Mouse (Mus musculus): ENCODE measurements around the gene Slc25a44.

DNA sequence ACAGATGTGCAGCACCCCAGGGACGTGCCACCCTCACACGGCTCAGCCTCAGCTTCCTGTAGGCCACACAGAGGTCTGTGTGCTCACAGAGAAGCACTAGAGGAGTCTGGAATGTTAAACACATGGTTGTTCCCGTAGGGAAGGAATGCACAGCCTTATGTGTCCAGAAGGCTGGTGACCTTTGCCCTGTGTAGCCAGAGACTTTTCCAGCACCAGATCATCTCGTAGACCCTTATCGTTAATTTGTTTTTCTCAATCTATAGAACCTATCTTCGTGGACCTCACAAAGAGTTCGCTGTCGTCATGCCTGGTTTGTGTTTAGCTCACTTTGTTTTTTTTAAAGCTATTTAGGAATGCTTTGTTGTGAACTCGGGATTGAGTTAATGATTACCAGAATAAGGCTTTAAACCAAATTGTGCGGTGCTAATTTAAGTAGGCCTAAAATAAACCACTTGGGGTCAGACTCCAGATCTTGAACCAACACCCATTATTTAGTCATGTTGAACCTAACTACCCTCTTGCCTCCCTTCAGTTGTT is 46.1 kb upstream of the Slc25a44 start:
- TF ChIP-seq CTCF (conservative IDR thresholded peaks at IDR 0.05; ENCODE audit: low read length) (no peak), NANOG (IDR thresholded peaks at IDR 0.05; ENCODE audit: borderline replicate concordance, low read length) (no peak)

All from E14TG2a.4 (cell line).